Mouse (Mus musculus) liver, embryonic 14.5 days (tissue): ENCODE data around the gene Slc41a3. TPM values are rescaled to one million over a fixed set of nuclear protein-coding genes. Genes with fewer than 3 reads are reported as not detected.

Source experiments
- ATAC-seq: fragments of 200-750 bp; cut with Nextera tagmentation; 2 replicates; pipeline ENCODE4 v1.8.0; 2017; ENCODE audit warnings: moderate number of reproducible peaks, mild to moderate bottlenecking, moderate library complexity; ENCODE audit not compliant: insufficient read depth
- DNase-seq, 3 experiments: peaks; one replicate each; pipeline ENCODE4 v3.0.0-alpha.2; 2012 to 2013; ENCODE audit warnings: low read depth in 3 of 3, low spot score in 3 of 3
- H3K27ac ChIP-seq: fragments of 300-500 bp; sonication (generic); 2 replicates; pipeline ENCODE4 v1.5.1; 2014; ENCODE audit warnings: moderate library complexity, mild to moderate bottlenecking, control low read depth, inconsistent platforms
- H3K27me3 ChIP-seq: fragments of 300-500 bp; sonication (generic); 2 replicates; pipeline ENCODE4 v1.6.1; 2014; ENCODE audit warnings: mild to moderate bottlenecking, low read length, moderate library complexity; ENCODE audit not compliant: control insufficient read depth, insufficient read depth
- H3K36me3 ChIP-seq: fragments of 300-500 bp; sonication (generic); replicated peaks from 2 replicates; pipeline ENCODE4 v1.6.1; 2014; ENCODE audit warnings: low read depth; ENCODE audit not compliant: control insufficient read depth, insufficient read depth
- H3K4me1 ChIP-seq, 2 experiments: fragments of 200-500 bp in 1 of 2; fragments of 300-500 bp in 1 of 2; sonication (generic) in 1 of 2; replicated peaks; 2 replicates each; pipeline ENCODE4 v1.6.1; 2012 to 2014; ENCODE audit warnings: antibody characterized with exemption in 1 of 2, inconsistent platforms in 1 of 2, low read length in 1 of 2; ENCODE audit not compliant: control insufficient read depth in 2 of 2, insufficient read depth in 2 of 2
- H3K4me2 ChIP-seq: fragments of 300-500 bp; sonication (generic); 2 replicates; pipeline ENCODE4 v1.6.1; 2014; ENCODE audit warnings: low read depth, mild to moderate bottlenecking, control low read depth, moderate library complexity
- H3K4me3 ChIP-seq, 2 experiments: fragments of 200-500 bp in 1 of 2; fragments of 300-500 bp in 1 of 2; sonication (generic) in 1 of 2; 2 replicates each; pipeline ENCODE4 v1.5.1; 2012 to 2014; ENCODE audit warnings: low read depth in 2 of 2, low read length in 2 of 2, mild to moderate bottlenecking in 2 of 2, control low read depth in 1 of 2, inconsistent platforms in 1 of 2, moderate library complexity in 1 of 2; ENCODE audit not compliant: insufficient read depth in 1 of 2
- H3K9ac ChIP-seq: fragments of 300-500 bp; sonication (generic); replicated peaks from 2 replicates; pipeline ENCODE4 v1.6.1; 2014; ENCODE audit warnings: mild to moderate bottlenecking, control low read depth, moderate library complexity
- H3K9me3 ChIP-seq: fragments of 300-500 bp; sonication (generic); 2 replicates; pipeline ENCODE4 v1.6.1; 2016; ENCODE audit warnings: low read length, mixed read lengths; ENCODE audit not compliant: control insufficient read depth
- CTCF ChIP-seq: IDR thresholded peaks from 2 replicates; pipeline ENCODE4 v1.5.1; 2016; ENCODE audit warnings: antibody characterized with exemption, low read depth, control low read depth
- EP300 ChIP-seq: IDR thresholded peaks from 2 replicates; pipeline ENCODE4 v1.6.1; 2016; ENCODE audit warnings: antibody characterized with exemption, low read depth
- WGBS: fragments of 180-500 bp; shearing (Covaris S2); extraction: QIAGEN DNeasy Blood & Tissue Kit; methylation state at CpG from one replicate; pipeline ENCODE4 v1.1.7; 2014; ENCODE audit not compliant: insufficient replicate concordance; 5-methylcytosine and 5-hydroxymethylcytosine counted together
- polyA plus RNA-seq, 2 experiments: library from polyadenylated mRNA; depleted of rRNA in 1 of 2; stranded (reverse) in 1 of 2; unstranded in 1 of 2; fragments of >200 nt; fragmentation: Nextera tagmentation in 1 of 2; extraction: Ambion mirVana in 1 of 2; gene quantifications; 2 replicates each; pipeline versions ENCODE4 v1.2.1 to v1.2.3; 2012 to 2014

Slc41a3 gene
- polyA plus RNA-seq, 2 experiments: 23.5 to 27.6 TPM

- 83% methylated on average over 9 of the region's 9 CpGs for WGBS
- no peak for DNase-seq
- Histone ChIP-seq H3K36me3 (peaks cover 29% of the 10 kb centered on the region), H3K9me3 (no peaks in the 10 kb centered on the region), H3K4me3 (no peak overlapping the region), H3K27ac (no peak overlapping the region), H3K27me3 (no peaks in the 10 kb centered on the region), H3K9ac (no peak overlapping the region), H3K4me2 (no peak overlapping the region), H3K4me1 (no peaks in the 10 kb centered on the region)
- ATAC-seq: no peak
- no peak for TF ChIP-seq EP300
- no peak for TF ChIP-seq CTCF
These were observed 64.2 kb downstream of the Slc41a3 start for GRCm38 (mm10) chr6:90668693-90669092.

GRCm38 (mm10) chr6:90678759-90679158 lies 74.2 kb downstream of the Slc41a3 start:
- no peak overlapping the region for H3K27ac ChIP-seq
- no peaks in the 10 kb centered on the region for H3K27me3 ChIP-seq
- TF ChIP-seq CTCF: no peak
- no peak for TF ChIP-seq EP300
- no peak for DNase-seq
- H3K4me2 ChIP-seq: no peak overlapping the region
- WGBS: 85% methylated on average over 4 of the region's 4 CpGs
- peaks cover 24% of the 10 kb centered on the region for H3K36me3 ChIP-seq
- H3K4me1 ChIP-seq: 0 out of 4 replicates have a peak, but pooled peaks cover 0 to 2% of the 10 kb centered on the region in 2 experiments
- no peaks in the 10 kb centered on the region for H3K9me3 ChIP-seq
- H3K9ac ChIP-seq: no peak overlapping the region
- no peak for ATAC-seq
- no peak overlapping the region for H3K4me3 ChIP-seq

- peaks cover 0 to 2% of the 10 kb centered on the region in 2 experiments; a peak in 1 of 4 replicates for H3K4me1 ChIP-seq
- H3K36me3 ChIP-seq: peaks cover 16% of the 10 kb centered on the region
These were observed 75.9 kb downstream of the Slc41a3 start for GRCm38 (mm10) chr6:90680401-90680800.

GRCm38 (mm10) chr6:90683831-90684532 lies 79.5 kb downstream of the Slc41a3 start:
- Histone ChIP-seq H3K4me1 (peaks cover 0 to 2% of the 10 kb centered on the region in 2 experiments; a peak in 1 of 4 replicates), H3K4me2 (no peak overlapping the region), H3K9me3 (no peaks in the 10 kb centered on the region), H3K27me3 (no peaks in the 10 kb centered on the region), H3K36me3 (peaks cover 12% of the 10 kb centered on the region), H3K27ac (no peak overlapping the region), H3K9ac (no peak overlapping the region), H3K4me3 (no peak overlapping the region)
- DNase-seq (no peak), ATAC-seq (peak; percentile 50)
- WGBS: 71% methylated on average over 3 of the region's 3 CpGs
- TF ChIP-seq EP300 (no peak), CTCF (no peak)

More at GRCm38 (mm10) chr6:90680401-90680800, 75.9 kb downstream of the Slc41a3 start:
- WGBS: 64% methylated on average over 12 of the region's 12 CpGs
- H3K9ac ChIP-seq: no peak overlapping the region
- no peak overlapping the region for H3K4me3 ChIP-seq
- no peak for ATAC-seq
- no peak overlapping the region for H3K4me2 ChIP-seq
- TF ChIP-seq CTCF (no peak), EP300 (no peak)
- no peak overlapping the region for H3K27ac ChIP-seq
- no peak for DNase-seq
- H3K27me3 ChIP-seq: no peaks in the 10 kb centered on the region
- no peaks in the 10 kb centered on the region for H3K9me3 ChIP-seq

- H3K4me3 ChIP-seq: no peak overlapping the region
- H3K27ac ChIP-seq: no peak overlapping the region
- no peak overlapping the region for H3K9ac ChIP-seq
- no peak for TF ChIP-seq EP300
- TF ChIP-seq CTCF: no peak
- no peaks in the 10 kb centered on the region for H3K27me3 ChIP-seq
- H3K4me1 ChIP-seq: no peaks in the 10 kb centered on the region; a peak in 1 of 4 replicates
- H3K9me3 ChIP-seq: no peaks in the 10 kb centered on the region
- ATAC-seq (no peak), DNase-seq (no peak)
- H3K36me3 ChIP-seq: peaks cover 19% of the 10 kb centered on the region
- 83% methylated on average over 1 of the region's 1 CpGs for WGBS
- no peak overlapping the region for H3K4me2 ChIP-seq
These were observed 82.3 kb downstream of the Slc41a3 start for GRCm38 (mm10) chr6:90686812-90687211.
